Mouse (Mus musculus) cerebellum, adult 8-10 months (tissue): ENCODE results near the gene Rita1.

ENCODE experiments used
- DNase-seq: peaks from one replicate; pipeline ENCODE4 v3.0.0; 2022

The Rita1 gene

GRCm38 (mm10) chr5:120612442-120612821 is at the start of gene Rita1, which contains the start of gene Ddx54:
Gene Rita1, minus strand, starts transcription at chr5:120612589.
Gene Ddx54, plus strand, starts transcription at chr5:120612739.
- peak; percentile 100 for DNase-seq

- no peak for DNase-seq
These were observed 48.4 kb upstream of the Rita1 start for GRCm38 (mm10) chr5:120660816-120661215.

- DNase-seq, result no peak
These were observed 43.9 kb upstream of the Rita1 start for GRCm38 (mm10) chr5:120656281-120656751.

- DNase-seq, result no peak
These were observed 41.5 kb upstream of the Rita1 start for GRCm38 (mm10) chr5:120653873-120654272.

- DNase-seq, result no peak
These were observed 40.7 kb upstream of the Rita1 start for GRCm38 (mm10) chr5:120652915-120653701.

GRCm38 (mm10) chr5:120651230-120651629 is 38.8 kb upstream of the Rita1 start:
- DNase-seq, result no peak

GRCm38 (mm10) chr5:120649938-120650337 is 37.5 kb upstream of the Rita1 start:
- no peak for DNase-seq

GRCm38 (mm10) chr5:120649374-120649933 is 37.1 kb upstream of the Rita1 start:
- DNase-seq, result no peak

- DNase-seq, result peak; percentile 45
These were observed 36.4 kb upstream of the Rita1 start, which contains the start of gene Rasal1 for GRCm38 (mm10) chr5:120648569-120649373. Gene Rasal1, plus strand, starts transcription at chr5:120648812.

- no peak for DNase-seq
These were observed 35.6 kb upstream of the Rita1 start for GRCm38 (mm10) chr5:120647814-120648491.

- DNase-seq, result no peak
These were observed 35.0 kb upstream of the Rita1 start for GRCm38 (mm10) chr5:120647361-120647760.

- DNase-seq, result no peak
These were observed 33.5 kb upstream of the Rita1 start for GRCm38 (mm10) chr5:120645851-120646250.

GRCm38 (mm10) chr5:120644227-120644626 is 31.8 kb upstream of the Rita1 start:
- DNase-seq, result no peak

- peak; percentile 59 for DNase-seq
These were observed 31.1 kb upstream of the Rita1 start for GRCm38 (mm10) chr5:120643365-120644085.

- no peak for DNase-seq
These were observed 27.7 kb upstream of the Rita1 start for GRCm38 (mm10) chr5:120640094-120640493.

GRCm38 (mm10) chr5:120635633-120636032 is 23.2 kb upstream of the Rita1 start:
- no peak for DNase-seq

GRCm38 (mm10) chr5:120634860-120635259 is 22.5 kb upstream of the Rita1 start:
- DNase-seq, result no peak

GRCm38 (mm10) chr5:120634131-120634530 is 21.7 kb upstream of the Rita1 start, which contains the start of gene Cfap73:
Gene Cfap73, minus strand, starts transcription at chr5:120634235.
- DNase-seq, result no peak

GRCm38 (mm10) chr5:120631892-120632291 is 19.5 kb upstream of the Rita1 start:
- no peak for DNase-seq

- DNase-seq, result no peak
These were observed 18.7 kb upstream of the Rita1 start for GRCm38 (mm10) chr5:120631128-120631527.

- DNase-seq, result no peak
These were observed 16.2 kb upstream of the Rita1 start for GRCm38 (mm10) chr5:120628624-120629023.
